Mouse (Mus musculus): ENCODE measurements around the gene Ubtf.
"Not testable (repeated sequence)": the region's sequence is repeated elsewhere in the genome, so short reads cannot be mapped to it uniquely, and the experiment has no call there.

Ubtf gene

GRCm38 (mm10) chr11:102294416-102294815, 25.1 kb downstream of the Ubtf start:
- DNase-seq: no peak

- no peak for DNase-seq
These were observed 25.6 kb downstream of the Ubtf start for GRCm38 (mm10) chr11:102293971-102294370.

GRCm38 (mm10) chr11:102291051-102291535, 28.4 kb downstream of the Ubtf start:
- no peak for DNase-seq

GRCm38 (mm10) chr11:102290141-102290540, 29.4 kb downstream of the Ubtf start:
- no peak for DNase-seq

- no peak for DNase-seq
These were observed 29.9 kb downstream of the Ubtf start for GRCm38 (mm10) chr11:102289511-102290100.

- no peak for DNase-seq
These were observed 30.6 kb downstream of the Ubtf start for GRCm38 (mm10) chr11:102288913-102289312.

GRCm38 (mm10) chr11:102288027-102288804, 31.3 kb downstream of the Ubtf start:
- no peak for DNase-seq

GRCm38 (mm10) chr11:102287485-102287884, 32.1 kb downstream of the Ubtf start:
- no peak for DNase-seq

GRCm38 (mm10) chr11:102285095-102285834, 34.3 kb downstream of the Ubtf start:
- DNase-seq: no peak

GRCm38 (mm10) chr11:102284501-102285094, 34.9 kb downstream of the Ubtf start, which contains the start of gene Tmub2:
Gene Tmub2, plus strand, starts transcription at chr11:102284931.
- DNase-seq: peak; percentile 100

- no peak for DNase-seq
These were observed 35.6 kb downstream of the Ubtf start for GRCm38 (mm10) chr11:102283922-102284321.

GRCm38 (mm10) chr11:102280267-102280666, 39.3 kb downstream of the Ubtf start:
- not testable (repeated sequence) for DNase-seq

- no peak for DNase-seq
These were observed 39.9 kb downstream of the Ubtf start for GRCm38 (mm10) chr11:102279595-102279994.

GRCm38 (mm10) chr11:102277754-102278153, 41.8 kb downstream of the Ubtf start:
- no peak for DNase-seq

GRCm38 (mm10) chr11:102276411-102276915, 43.1 kb downstream of the Ubtf start:
- no peak for DNase-seq

- DNase-seq: no peak
These were observed 50.9 kb downstream of the Ubtf start, which contains the start of gene Asb16 for GRCm38 (mm10) chr11:102268520-102269244. Gene Asb16, plus strand, starts transcription at chr11:102268743.

GRCm38 (mm10) chr11:102267480-102267879, 52.1 kb downstream of the Ubtf start:
- DNase-seq: peak; percentile 77

- no peak for DNase-seq
These were observed 52.7 kb downstream of the Ubtf start for GRCm38 (mm10) chr11:102266631-102267355.

- DNase-seq: no peak
These were observed 53.7 kb downstream of the Ubtf start for GRCm38 (mm10) chr11:102265816-102266215.

GRCm38 (mm10) chr11:102263211-102263610, 56.3 kb downstream of the Ubtf start:
- DNase-seq: no peak

GRCm38 (mm10) chr11:102258521-102258920, 61.0 kb downstream of the Ubtf start:
- no peak for DNase-seq

All from kidney, adult 9 months (tissue).